Mouse (Mus musculus) kidney, adult 9 months (tissue): ENCODE measurements around the gene Zfp618.

Source experiments
- DNase-seq: peaks from one replicate; pipeline ENCODE4 v3.0.0; 2022

The Zfp618 gene

GRCm38 (mm10) chr4:63071413-63072260, 106.3 kb downstream of the Zfp618 start:
- no peak for DNase-seq

- DNase-seq: no peak
These were observed 107.8 kb downstream of the Zfp618 start for GRCm38 (mm10) chr4:63073139-63073538.

- DNase-seq: peak; percentile 56
These were observed 113.8 kb downstream of the Zfp618 start for GRCm38 (mm10) chr4:63079159-63079558.

GRCm38 (mm10) chr4:63084473-63084889, 119.1 kb downstream of the Zfp618 start:
- DNase-seq: peak; percentile 52

- no peak for DNase-seq
These were observed 124.1 kb downstream of the Zfp618 start for GRCm38 (mm10) chr4:63089484-63089883.

GRCm38 (mm10) chr4:63091151-63091550, 125.8 kb downstream of the Zfp618 start:
- no peak for DNase-seq

GRCm38 (mm10) chr4:63097603-63098002, 132.2 kb downstream of the Zfp618 start:
- peak; percentile 45 for DNase-seq

- no peak for DNase-seq
These were observed 135.1 kb downstream of the Zfp618 start for GRCm38 (mm10) chr4:63100478-63100877.

- DNase-seq: no peak
These were observed 136.7 kb downstream of the Zfp618 start for GRCm38 (mm10) chr4:63102025-63102424.

GRCm38 (mm10) chr4:63105651-63106050, 140.3 kb downstream of the Zfp618 start:
- DNase-seq: no peak

- peak; percentile 86 for DNase-seq
These were observed 153.5 kb downstream of the Zfp618 start for GRCm38 (mm10) chr4:63118639-63119437.

- DNase-seq: no peak
These were observed 159.6 kb downstream of the Zfp618 start for GRCm38 (mm10) chr4:63124861-63125466.

- no peak for DNase-seq
These were observed 164.7 kb downstream of the Zfp618 start for GRCm38 (mm10) chr4:63129891-63130624.

- DNase-seq: no peak
These were observed 181.9 kb downstream of the Zfp618 start for GRCm38 (mm10) chr4:63147268-63147667.

- DNase-seq: no peak
These were observed 185.8 kb downstream of the Zfp618 start for GRCm38 (mm10) chr4:63151127-63151526.

GRCm38 (mm10) chr4:63154028-63154427, 188.7 kb downstream of the Zfp618 start:
- DNase-seq: no peak

- DNase-seq: no peak
These were observed 189.3 kb downstream of the Zfp618 start, which contains the start of gene Ambp for GRCm38 (mm10) chr4:63154699-63155098. Gene Ambp (minus strand): TSS chr4:63154799.

GRCm38 (mm10) chr4:63155596-63155995, 190.2 kb downstream of the Zfp618 start:
- no peak for DNase-seq

- DNase-seq: peak; percentile 90
These were observed 191.6 kb downstream of the Zfp618 start for GRCm38 (mm10) chr4:63156726-63157634.

GRCm38 (mm10) chr4:63158192-63158591, 192.8 kb downstream of the Zfp618 start:
- DNase-seq: peak; percentile 51

- peak; percentile 94 for DNase-seq
These were observed 193.7 kb downstream of the Zfp618 start for GRCm38 (mm10) chr4:63158961-63159592.
